Mouse (Mus musculus) spleen, adult 2 months (tissue): ENCODE measurements around the gene Eif3c. TPM values are rescaled to one million over a fixed set of nuclear protein-coding genes. Genes with fewer than 3 reads are reported as not detected.

Experiments used
- DNase-seq, 2 experiments: peaks; one replicate each; pipeline versions ENCODE4 v3.0.0 to v3.0.0-alpha.2; 2012 to 2021; ENCODE audit warnings: low spot score in 2 of 2, low read depth in 1 of 2
- H3K27ac ChIP-seq: fragments of 200-500 bp; 2 replicates; pipeline ENCODE4 v1.5.1; 2012; ENCODE audit warnings: low read length, inconsistent platforms; ENCODE audit not compliant: insufficient read depth
- H3K27me3 ChIP-seq: fragments of 200-500 bp; 2 replicates; pipeline ENCODE4 v1.6.1; 2012; ENCODE audit warnings: mild to moderate bottlenecking, moderate library complexity, low read length, inconsistent platforms; ENCODE audit not compliant: control insufficient read depth, insufficient read depth
- H3K36me3 ChIP-seq: fragments of 200-500 bp; 2 replicates; pipeline ENCODE4 v1.6.1; 2012; ENCODE audit warnings: mild to moderate bottlenecking, low read length, inconsistent platforms; ENCODE audit not compliant: control insufficient read depth, insufficient read depth
- H3K4me1 ChIP-seq: fragments of 200-500 bp; 2 replicates; pipeline ENCODE4 v1.6.1; 2011; ENCODE audit warnings: inconsistent platforms; ENCODE audit not compliant: control insufficient read depth, insufficient read depth, insufficient read length
- H3K4me3 ChIP-seq: fragments of 200-500 bp; 2 replicates; pipeline ENCODE4 v1.5.1; 2011; ENCODE audit warnings: mild to moderate bottlenecking, inconsistent platforms; ENCODE audit not compliant: insufficient read depth, insufficient read length; ENCODE audit errors: extremely low read depth
- CTCF ChIP-seq: fragments of 200-500 bp; IDR thresholded peaks from 2 replicates; pipeline ENCODE4 v1.5.1; 2011; ENCODE audit warnings: mild to moderate bottlenecking, inconsistent platforms; ENCODE audit not compliant: insufficient read depth, insufficient read length, insufficient replicate concordance; ENCODE audit errors: extremely low read depth
- POLR2A ChIP-seq: fragments of 200-500 bp; IDR thresholded peaks from 2 replicates; pipeline ENCODE4 v1.6.1; 2011; ENCODE audit warnings: low read depth, low read length, inconsistent platforms
- WGBS: fragments of 180-500 bp; shearing (Covaris S2); methylation state at CpG from one replicate; pipeline ENCODE4 v1.1.7; 2018; 5-methylcytosine and 5-hydroxymethylcytosine counted together
- polyA plus RNA-seq: library from polyadenylated mRNA; depleted of rRNA; stranded (reverse); fragments of >200 nt; gene quantifications from 2 replicates; pipeline ENCODE4 v1.2.3, GENCODE M21; 2012

Eif3c gene
- polyA plus RNA-seq, 1 experiment = 61.0 TPM

DNA sequence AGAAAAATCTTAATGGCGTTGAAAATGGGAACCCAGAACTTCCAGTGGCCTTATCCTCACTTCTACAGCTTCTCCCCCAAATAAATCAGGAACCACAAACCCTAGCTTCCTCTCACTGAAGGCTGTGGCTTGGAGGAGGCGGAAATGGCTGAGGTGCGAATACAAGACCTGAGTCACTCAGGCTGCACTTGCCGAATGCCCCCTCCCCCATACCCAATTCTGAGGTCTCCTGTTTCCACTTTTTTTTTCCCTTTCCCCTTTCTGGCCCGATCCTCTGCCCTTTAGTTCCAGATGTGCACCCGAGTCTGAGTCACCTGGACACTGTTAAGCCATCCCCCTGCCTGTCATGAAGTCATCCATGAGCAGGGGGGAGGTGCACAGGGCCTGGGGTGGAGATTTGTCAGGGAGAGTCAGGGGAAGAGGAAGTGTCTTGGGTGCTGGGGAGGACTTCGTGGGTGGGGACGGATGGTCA is 18.3 kb upstream of the Eif3c start, which contains the start of gene Apobr:
Gene Apobr (plus strand): TSS at position 437 of the 472 bp plus-strand sequence.
- 18% methylated on average over 8 of the region's 8 CpGs for WGBS
- peak within 1 kb of the TSS; percentile 94 for H3K4me3 ChIP-seq
- peak within 1 kb of the TSS; percentile 94 for H3K27ac ChIP-seq
- peaks cover 3% of the 10 kb centered on the region for H3K36me3 ChIP-seq
- H3K27me3 ChIP-seq = no peaks in the 10 kb centered on the region
- TF ChIP-seq POLR2A (no peak), CTCF (no peak)
- DNase-seq = peak in 1 of 2 experiments; percentile 46
- H3K4me1 ChIP-seq = peaks cover 5% of the 10 kb centered on the region; the same call in 1 of the 2 replicates

DNA sequence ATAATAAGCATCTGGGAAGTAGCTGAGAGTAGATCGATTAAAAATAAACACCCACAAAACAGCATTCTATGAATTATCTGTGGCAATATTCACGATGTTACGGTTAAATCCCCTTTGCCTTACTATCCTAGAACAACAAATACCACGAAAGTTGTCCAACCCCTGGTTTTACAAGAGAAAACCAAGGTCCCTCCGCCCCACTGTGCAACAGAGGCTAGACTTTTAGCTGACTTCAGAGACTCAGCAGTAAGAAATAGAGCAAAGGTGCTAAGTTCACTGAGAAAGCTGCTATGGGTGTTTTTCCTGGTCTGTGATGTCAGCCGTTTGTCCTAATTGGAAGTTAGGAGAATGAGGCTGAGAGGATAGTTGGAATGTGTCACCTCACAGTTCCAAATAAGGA is 17.6 kb upstream of the Eif3c start:
- H3K36me3 ChIP-seq = peaks cover 4% of the 10 kb centered on the region
- WGBS = 18% methylated on average over 6 of the region's 6 CpGs
- peaks cover 5% of the 10 kb centered on the region; the same call in 1 of the 2 replicates for H3K4me1 ChIP-seq
- no peak for TF ChIP-seq POLR2A
- peak overlapping the region; percentile 94 for H3K27ac ChIP-seq
- no peaks in the 10 kb centered on the region for H3K27me3 ChIP-seq
- no peak for DNase-seq
- H3K4me3 ChIP-seq = peak overlapping the region; percentile 94

DNA sequence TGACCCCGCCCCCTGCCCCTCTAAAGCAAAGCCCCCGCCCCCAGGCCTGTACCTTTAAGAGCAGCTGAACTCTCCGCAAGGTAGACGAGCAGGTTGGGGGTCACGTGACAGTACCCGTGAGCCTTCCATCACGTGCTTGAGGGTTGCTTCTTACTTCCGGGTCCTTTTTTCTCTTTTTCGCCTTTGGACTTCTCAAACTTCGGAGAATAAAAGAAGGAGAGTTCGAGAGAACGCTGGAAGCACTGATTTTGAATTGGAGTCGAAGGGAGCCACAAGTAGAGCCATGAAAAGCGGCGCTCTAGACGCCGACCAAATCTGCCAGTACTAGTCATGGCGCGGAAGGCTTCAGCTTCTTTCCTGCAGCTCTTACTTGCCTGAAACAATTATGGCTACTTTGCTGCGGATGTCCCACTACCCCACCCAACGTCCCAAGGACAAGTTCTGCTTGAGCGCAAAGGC is 17.1 kb upstream of the Eif3c start:
- Histone ChIP-seq H3K4me1 (peaks cover 5% of the 10 kb centered on the region; the same call in 1 of the 2 replicates), H3K4me3 (peak overlapping the region; percentile 94), H3K27ac (peak overlapping the region; percentile 94), H3K36me3 (peaks cover 7% of the 10 kb centered on the region), H3K27me3 (no peaks in the 10 kb centered on the region)
- DNase-seq = peak; percentile 81 to 88
- TF ChIP-seq CTCF (no peak), POLR2A (no peak; the same call in 1 of the 2 replicates)
- WGBS = under 1% methylated on average over 22 of the region's 22 CpGs

- WGBS = 23% methylated on average over 20 of the region's 20 CpGs
- Histone ChIP-seq H3K36me3 (peaks cover 8% of the 10 kb centered on the region), H3K4me1 (peaks cover 5% of the 10 kb centered on the region; the same call in 1 of the 2 replicates), H3K27me3 (no peaks in the 10 kb centered on the region), H3K4me3 (peak overlapping the region; percentile 94), H3K27ac (no peak overlapping the region)
- TF ChIP-seq CTCF (no peak), POLR2A (no peak)
- peak in 1 of 2 experiments; percentile 11 for DNase-seq
Measured at GRCm38 (mm10) chr7:126582759-126583158, 16.5 kb upstream of the Eif3c start.

GRCm38 (mm10) chr7:126581661-126582060 is 15.4 kb upstream of the Eif3c start:
- peaks cover 10% of the 10 kb centered on the region for H3K36me3 ChIP-seq
- H3K27me3 ChIP-seq = no peaks in the 10 kb centered on the region
- no peak overlapping the region for H3K4me3 ChIP-seq
- H3K27ac ChIP-seq = no peak overlapping the region
- WGBS = 86% methylated on average over 6 of the region's 6 CpGs
- TF ChIP-seq CTCF = no peak
- no peak for DNase-seq
- H3K4me1 ChIP-seq = peaks cover 5% of the 10 kb centered on the region; the same call in 1 of the 2 replicates

DNA sequence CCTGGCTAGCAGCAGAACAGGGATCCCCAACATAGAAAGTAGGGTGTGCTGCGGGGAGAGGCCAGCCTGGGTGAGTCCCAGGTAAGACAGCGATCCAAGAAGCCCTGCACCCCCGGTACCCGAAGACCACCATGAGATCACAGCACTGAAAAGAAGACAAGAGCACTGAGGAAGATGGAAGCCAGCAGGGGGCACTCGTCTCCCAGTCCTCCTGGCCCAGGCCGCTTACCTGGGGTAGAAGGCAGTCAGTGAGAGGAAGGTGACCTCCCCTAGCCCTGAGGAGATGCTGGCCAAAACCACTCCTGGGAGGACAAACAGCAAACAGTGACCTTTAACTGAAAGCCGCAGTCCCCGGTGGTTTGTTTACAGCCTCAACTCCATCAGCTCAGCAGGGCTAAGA is 13.0 kb upstream of the Eif3c start:
- 84% methylated on average over 8 of the region's 8 CpGs for WGBS

GRCm38 (mm10) chr7:126576946-126577345 is 10.7 kb upstream of the Eif3c start:
- no peak overlapping the region for H3K4me3 ChIP-seq
- no peak for TF ChIP-seq POLR2A
- peak; percentile 13; the same call in 1 of the 2 replicates for TF ChIP-seq CTCF
- no peaks in the 10 kb centered on the region for H3K4me1 ChIP-seq
- no peaks in the 10 kb centered on the region for H3K27me3 ChIP-seq
- WGBS = 72% methylated on average over 8 of the region's 8 CpGs
- H3K27ac ChIP-seq = no peak overlapping the region
- peak in 1 of 2 experiments; percentile 33 for DNase-seq
- H3K36me3 ChIP-seq = peaks cover 22% of the 10 kb centered on the region

More for the DNA sequence above, 13.0 kb upstream of the Eif3c start:
- Histone ChIP-seq H3K27ac (no peak overlapping the region), H3K4me3 (no peak overlapping the region), H3K4me1 (peaks cover 5% of the 10 kb centered on the region; the same call in 1 of the 2 replicates), H3K27me3 (no peaks in the 10 kb centered on the region), H3K36me3 (peaks cover 17% of the 10 kb centered on the region)
- peak in 1 of 2 experiments; percentile 38 for DNase-seq
- TF ChIP-seq POLR2A (no peak), CTCF (peak; percentile 50; the same call in 1 of the 2 replicates)
